Mouse (Mus musculus) brain, embryonic 14.5 days (tissue): Measurements from ENCODE around the gene Chid1. TPM values are rescaled to one million over a fixed set of nuclear protein-coding genes. Genes with fewer than 3 reads are reported as not detected.

Experiments
- DNase-seq: peaks from one replicate; pipeline ENCODE4 v3.0.0-alpha.2; 2011; ENCODE audit warnings: low read depth
- CTCF ChIP-seq: fragments of 200-500 bp; IDR thresholded peaks from 2 replicates; pipeline ENCODE4 v1.5.1; 2012; ENCODE audit warnings: inconsistent platforms, mild to moderate bottlenecking, moderate library complexity, borderline replicate concordance; ENCODE audit not compliant: insufficient read depth, insufficient read length; ENCODE audit errors: extremely low read depth
- POLR2A ChIP-seq: fragments of 200-500 bp; IDR thresholded peaks from 2 replicates; pipeline ENCODE4 v1.6.1; 2012; ENCODE audit warnings: mild to moderate bottlenecking, inconsistent platforms, borderline replicate concordance; ENCODE audit not compliant: poor library complexity, insufficient read depth, insufficient read length, severe bottlenecking; ENCODE audit errors: extremely low read depth
- polyA plus RNA-seq: library from polyadenylated mRNA; depleted of rRNA; stranded (reverse); fragments of >200 nt; gene quantifications from 2 replicates; pipeline ENCODE4 v1.2.3, GENCODE M21; 2012

Chid1 gene
- polyA plus RNA-seq, 1 experiment = 34.8 TPM

GRCm38 (mm10) chr7:141544654-141545053 lies 5.0 kb upstream of the Chid1 start:
- TF ChIP-seq POLR2A = no peak
- no peak for TF ChIP-seq CTCF
- DNase-seq = peak; percentile 56

- TF ChIP-seq CTCF = no peak
- no peak for TF ChIP-seq POLR2A
- no peak for DNase-seq
Observed at GRCm38 (mm10) chr7:141542588-141542987, 2.9 kb upstream of the Chid1 start.

GRCm38 (mm10) chr7:141541681-141542080 lies 2.0 kb upstream of the Chid1 start:
- no peak for TF ChIP-seq CTCF
- no peak for TF ChIP-seq POLR2A
- no peak for DNase-seq

- peak; percentile 70 for DNase-seq
- TF ChIP-seq POLR2A (no peak), CTCF (no peak)
Observed at GRCm38 (mm10) chr7:141540312-141541081, 840 bp upstream of the Chid1 start.

- no peak for DNase-seq
Observed at GRCm38 (mm10) chr7:141538852-141539555, 653 bp downstream of the Chid1 start.

GRCm38 (mm10) chr7:141535570-141535969 lies 4.1 kb downstream of the Chid1 start:
- DNase-seq = no peak
- TF ChIP-seq CTCF (no peak), POLR2A (no peak)

More at GRCm38 (mm10) chr7:141538852-141539555, 653 bp downstream of the Chid1 start:
- TF ChIP-seq POLR2A (no peak), CTCF (no peak)

GRCm38 (mm10) chr7:141525580-141525925 lies 14.1 kb downstream of the Chid1 start:
- TF ChIP-seq CTCF = no peak
- TF ChIP-seq POLR2A = no peak

GRCm38 (mm10) chr7:141524760-141525579 lies 14.7 kb downstream of the Chid1 start:
- DNase-seq = peak; percentile 90
- peak; percentile 88 for TF ChIP-seq CTCF
- TF ChIP-seq POLR2A = no peak

More at GRCm38 (mm10) chr7:141525580-141525925, 14.1 kb downstream of the Chid1 start:
- no peak for DNase-seq

GRCm38 (mm10) chr7:141524271-141524670 lies 15.4 kb downstream of the Chid1 start:
- TF ChIP-seq CTCF = no peak
- TF ChIP-seq POLR2A = no peak
- DNase-seq = no peak

GRCm38 (mm10) chr7:141523007-141523406 lies 16.6 kb downstream of the Chid1 start:
- no peak for TF ChIP-seq CTCF
- no peak for TF ChIP-seq POLR2A
- no peak for DNase-seq

GRCm38 (mm10) chr7:141519795-141520194 lies 19.9 kb downstream of the Chid1 start:
- DNase-seq = no peak
- TF ChIP-seq POLR2A (no peak), CTCF (no peak)
